Mouse (Mus musculus) mouse embryonic stem cell (cell line): ENCODE data around the gene Kng1.
"Not testable (repeated sequence)": the region's sequence is repeated elsewhere in the genome, so short reads cannot be mapped to it uniquely, and the experiment has no call there.

Source experiments
- in situ Hi-C, 2 experiments: fragments of 300-500 bp; cut with MboI; formaldehyde crosslinking; loops; 1 replicate in 1 of 2; 3 replicates in 1 of 2; pipeline ENCODE4 v1.14.3; 2019 to 2020; ENCODE audit warnings: low sequenced_read_pairs in 2 of 2, low pct_unique_long_range_greater_than_20kb in 1 of 2, mixed read lengths in 1 of 2; ENCODE audit not compliant: unreplicated experiment in 1 of 2

The Kng1 gene

GRCm38 (mm10) chr16:23087712-23088111 lies 30.0 kb downstream of the Kng1 start:
- in situ Hi-C loops: loop anchor here in 1 of 2 experiments (5.0 kb wide), 1 partner anchor 45 kb away; no protein-coding TSS in a partner anchor

DNA sequence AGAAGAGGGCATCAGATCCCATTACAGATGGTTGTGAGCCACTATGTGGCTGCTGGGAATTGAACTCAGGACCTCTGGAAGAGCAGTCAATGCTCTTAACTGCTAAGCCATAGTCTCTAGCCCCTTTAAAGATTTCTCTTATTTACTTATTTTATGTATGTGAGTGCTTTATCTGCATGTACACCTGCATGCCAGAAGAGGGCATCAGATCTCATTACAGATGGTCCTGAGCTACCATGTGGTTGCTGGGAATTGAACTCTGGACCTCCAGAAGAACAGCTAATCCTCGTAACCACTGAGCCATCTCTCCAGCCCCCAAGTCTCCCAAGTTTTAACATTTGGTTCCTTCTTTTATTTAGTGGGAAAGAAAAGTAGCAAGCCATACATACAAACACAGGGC lies 30.8 kb downstream of the Kng1 start:
- in situ Hi-C loops: loop anchor here in 1 of 2 experiments (5.0 kb wide), 1 partner anchor 44 kb away; no protein-coding TSS in a partner anchor

- in situ Hi-C loops: not testable (repeated sequence)
These were observed 33.7 kb downstream of the Kng1 start for GRCm38 (mm10) chr16:23091345-23091744.

DNA sequence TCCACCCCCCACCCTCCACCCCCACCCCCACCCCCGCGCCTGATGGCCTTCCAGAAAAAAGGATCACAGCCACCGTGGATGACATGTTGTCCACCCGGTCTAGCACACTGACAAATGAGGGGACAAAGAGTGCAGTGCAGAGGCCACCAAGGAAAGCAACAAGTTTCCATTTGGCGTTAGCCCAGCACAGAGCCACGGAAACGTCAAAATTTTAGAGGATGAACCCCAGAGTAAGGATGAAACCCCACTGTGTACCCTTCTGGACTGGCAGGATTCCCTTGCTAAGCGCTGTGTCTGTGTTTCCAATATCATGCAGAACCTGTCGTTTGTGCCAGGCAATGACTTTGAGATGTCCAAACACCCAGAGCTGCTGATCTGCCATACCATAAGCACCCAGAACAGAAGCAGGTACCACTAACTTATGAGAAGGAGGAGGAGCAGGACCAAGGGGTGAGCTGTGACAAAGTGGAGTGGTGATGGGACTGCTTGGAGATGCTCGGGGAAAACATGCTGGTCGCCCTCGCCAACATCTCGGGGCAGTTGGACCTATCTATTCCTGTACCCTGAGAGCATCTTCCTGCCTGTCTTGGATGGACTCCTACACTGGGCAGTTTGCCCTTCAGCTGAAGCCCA lies 35.8 kb downstream of the Kng1 start:
- in situ Hi-C loops: no loop called here

GRCm38 (mm10) chr16:23094136-23094535 lies 36.5 kb downstream of the Kng1 start:
- in situ Hi-C loops: no loop called here

GRCm38 (mm10) chr16:23095581-23095980 lies 37.9 kb downstream of the Kng1 start:
- in situ Hi-C loops: not testable (repeated sequence)

- in situ Hi-C loops: not testable (repeated sequence)
These were observed 39.2 kb downstream of the Kng1 start for GRCm38 (mm10) chr16:23096886-23097285.

DNA sequence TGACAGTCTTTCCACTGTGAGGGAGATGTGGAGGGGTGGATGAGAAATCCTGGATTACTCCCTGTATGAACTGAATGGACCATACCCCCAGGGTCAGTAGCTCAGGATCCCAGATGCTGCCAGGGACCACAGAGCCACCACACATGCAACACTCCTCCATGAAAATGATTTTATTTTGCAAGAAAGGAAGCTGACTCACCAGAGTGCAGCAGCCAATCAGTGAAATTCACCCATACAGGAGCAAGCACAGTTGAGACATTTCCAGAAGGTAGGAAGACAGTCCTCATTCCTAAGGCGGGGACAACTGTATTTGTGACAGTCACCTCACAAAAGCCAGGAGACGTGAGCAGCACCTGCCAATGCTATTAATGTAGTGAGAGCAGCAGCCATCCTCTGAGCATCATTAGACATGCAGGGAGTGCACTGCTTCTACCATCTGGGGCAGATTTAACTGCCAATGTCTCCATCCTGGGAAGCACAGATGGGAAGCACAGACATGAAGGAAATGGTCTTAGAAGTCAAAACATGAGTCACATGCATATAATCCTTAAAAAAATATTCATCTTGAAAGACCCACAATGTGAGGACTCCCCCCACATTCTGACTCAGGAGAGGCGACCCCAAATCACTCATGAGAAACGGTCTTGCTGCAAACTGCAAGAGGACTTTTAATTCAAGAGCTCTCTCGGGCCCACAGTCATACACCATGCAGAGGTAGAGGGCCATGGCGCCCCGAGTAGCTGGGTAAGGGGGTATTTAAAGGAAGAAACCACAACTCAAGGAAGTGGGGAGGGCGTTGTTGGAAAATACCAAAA lies 39.8 kb downstream of the Kng1 start:
- in situ Hi-C loops: not testable (repeated sequence)

- in situ Hi-C loops: not testable (repeated sequence)
These were observed 40.4 kb downstream of the Kng1 start for GRCm38 (mm10) chr16:23098105-23098452.

GRCm38 (mm10) chr16:23099632-23100031 lies 42.0 kb downstream of the Kng1 start:
- in situ Hi-C loops: loop anchor here (25.0 kb wide), 3 partner anchors 687 to 1938 kb away; no protein-coding TSS in a partner anchor

- in situ Hi-C loops: loop anchor here (25.0 kb wide), 3 partner anchors 688 to 1937 kb away; no protein-coding TSS in a partner anchor
These were observed 42.5 kb downstream of the Kng1 start for GRCm38 (mm10) chr16:23100099-23100575.

- in situ Hi-C loops: loop anchor here (25.0 kb wide), 3 partner anchors 688 to 1937 kb away; no protein-coding TSS in a partner anchor
These were observed 42.9 kb downstream of the Kng1 start for GRCm38 (mm10) chr16:23100613-23101012.

GRCm38 (mm10) chr16:23102340-23103037 lies 44.8 kb downstream of the Kng1 start:
- in situ Hi-C loops: loop anchor here (25.0 kb wide), 3 partner anchors 690 to 1935 kb away; no protein-coding TSS in a partner anchor

DNA sequence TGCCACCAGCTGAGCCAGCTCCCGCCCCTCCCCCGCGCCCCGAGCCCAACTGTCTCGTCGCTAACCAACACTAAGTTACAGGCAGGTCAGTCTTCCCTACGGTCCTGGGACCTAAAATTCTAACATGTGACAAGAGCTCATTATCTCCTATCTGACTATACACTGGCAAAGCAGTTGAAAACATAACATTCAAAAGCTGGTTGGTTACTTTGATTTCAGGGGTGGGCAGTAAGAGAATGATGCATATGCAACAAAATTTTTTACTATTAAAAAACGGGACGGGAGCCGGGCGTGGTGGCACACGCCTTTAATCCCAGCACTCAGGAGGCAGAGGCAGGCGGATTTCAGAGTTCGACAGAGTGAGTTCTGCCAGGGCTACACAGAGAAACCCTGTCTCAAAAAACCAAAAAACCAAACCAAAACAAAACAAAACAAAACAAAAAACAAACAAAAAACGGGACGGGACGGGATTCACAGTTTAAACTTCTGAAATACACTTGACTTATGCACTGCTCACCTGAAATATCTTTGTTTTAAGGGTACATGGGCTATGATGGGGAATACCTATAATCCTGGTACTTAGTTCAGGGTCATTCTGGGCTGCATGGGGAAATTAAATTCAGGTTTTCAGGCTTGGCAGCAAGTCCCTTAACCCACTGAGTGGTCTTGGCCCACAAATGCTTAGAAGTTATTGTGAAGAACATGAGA lies 45.5 kb downstream of the Kng1 start:
- in situ Hi-C loops: loop anchor here (25.0 kb wide), 3 partner anchors 691 to 1934 kb away; no protein-coding TSS in a partner anchor

DNA sequence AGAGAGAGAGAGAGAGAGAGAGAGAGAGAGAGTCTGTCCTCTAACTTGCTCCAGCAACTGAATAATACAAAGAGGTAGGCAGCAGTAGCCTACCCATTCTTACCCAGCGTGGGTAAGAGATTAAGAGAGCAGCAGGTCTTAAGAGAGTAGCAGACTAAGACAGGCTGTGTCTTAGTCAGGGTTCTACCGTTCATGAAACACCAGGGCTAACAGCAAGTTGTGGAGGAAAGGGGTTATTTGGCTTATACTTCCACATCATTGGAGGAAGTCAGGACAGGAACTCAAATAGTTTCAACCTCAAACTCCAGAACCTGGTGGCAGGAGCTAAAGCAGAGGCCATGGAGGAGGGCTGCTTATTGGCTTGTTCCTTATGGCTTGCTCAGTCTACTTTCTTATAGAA lies 46.2 kb downstream of the Kng1 start:
- in situ Hi-C loops: loop anchor here (25.0 kb wide), 3 partner anchors 692 to 1933 kb away; no protein-coding TSS in a partner anchor

DNA sequence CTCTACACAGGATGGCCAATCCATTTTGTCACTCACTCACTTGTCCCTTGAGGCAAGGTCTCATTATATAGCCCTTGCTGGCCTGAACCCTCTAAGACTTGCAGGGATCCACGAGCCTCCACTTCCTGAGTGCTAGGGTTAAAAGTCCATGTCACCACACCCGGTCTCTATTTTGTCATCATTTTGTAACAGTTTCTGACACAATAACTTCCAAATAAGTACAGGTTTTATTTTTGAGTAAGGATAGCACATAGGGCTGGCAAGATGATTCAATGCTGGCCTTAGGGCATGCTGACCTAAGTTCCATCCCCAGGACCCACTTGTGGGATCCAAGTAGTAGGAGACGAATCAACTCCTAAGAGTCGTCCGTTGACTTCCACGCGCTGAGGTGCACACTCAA lies 48.5 kb downstream of the Kng1 start:
- in situ Hi-C loops: loop anchor here (25.0 kb wide), 3 partner anchors 694 to 1931 kb away; no protein-coding TSS in a partner anchor

DNA sequence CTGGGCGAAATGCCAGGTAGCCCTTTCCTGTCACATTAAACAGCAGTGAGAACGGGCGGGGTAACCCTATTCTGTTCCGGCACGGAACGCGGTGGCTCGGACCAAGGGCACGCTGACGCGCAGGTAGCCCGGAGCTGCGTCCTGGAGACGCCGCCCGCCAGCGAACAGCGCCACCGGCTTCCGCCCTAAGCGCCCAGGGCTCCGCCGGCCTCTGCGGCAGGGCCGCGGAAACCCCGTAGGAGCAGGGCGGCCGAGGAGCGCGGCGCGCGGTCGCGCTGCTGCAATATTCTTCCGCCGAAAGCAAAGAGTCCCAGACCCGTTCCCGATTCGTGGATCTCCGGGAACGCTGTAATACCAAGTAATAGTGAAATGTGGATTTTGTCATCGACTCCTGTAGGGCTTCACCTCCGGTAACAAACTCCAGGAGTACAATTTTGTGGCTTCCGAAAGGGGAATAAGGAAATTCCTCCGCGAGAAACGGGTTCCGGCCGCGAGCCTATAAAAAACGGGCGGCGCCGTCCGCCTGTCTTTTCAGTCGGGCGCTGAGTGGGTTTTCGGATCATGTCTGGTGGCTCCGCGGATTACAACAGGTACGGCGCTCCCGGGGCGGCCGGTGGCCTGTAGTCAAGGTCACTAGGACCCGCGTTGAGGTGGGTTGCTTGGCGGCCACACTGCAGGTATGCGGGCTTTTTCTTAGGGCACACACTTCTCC lies 49.7 kb downstream of the Kng1 start, which contains the start of gene Eif4a2:
TSS of gene Eif4a2 (plus strand) at position 214 of the 712 bp plus-strand sequence.
- in situ Hi-C loops: loop anchor here (25.0 kb wide), 3 partner anchors 695 to 1930 kb away; no protein-coding TSS in a partner anchor
